Mouse (Mus musculus) bone marrow macrophage, adult 2 months (primary cell): ENCODE results near the gene Ppm1h. TPM values are rescaled to one million over a fixed set of nuclear protein-coding genes. Genes with fewer than 3 reads are reported as not detected.

Experiments used
- H3K27ac ChIP-seq: 2 replicates; pipeline ENCODE4 v1.5.1; 2012; ENCODE audit warnings: low read depth, low read length; ENCODE audit not compliant: insufficient read depth
- H3K4me1 ChIP-seq: 2 replicates; pipeline ENCODE4 v1.6.1; 2012; ENCODE audit warnings: low read length; ENCODE audit not compliant: control insufficient read depth, insufficient read depth
- H3K4me3 ChIP-seq: 2 replicates; pipeline ENCODE4 v1.5.1; 2012; ENCODE audit warnings: mild to moderate bottlenecking, low read length, moderate library complexity; ENCODE audit not compliant: insufficient read depth
- CTCF ChIP-seq: IDR thresholded peaks from 2 replicates; pipeline ENCODE4 v1.5.1; 2012; ENCODE audit warnings: low read depth, mild to moderate bottlenecking, low read length, moderate library complexity
- POLR2A ChIP-seq: IDR thresholded peaks from 2 replicates; pipeline ENCODE4 v1.6.1; 2012; ENCODE audit warnings: mild to moderate bottlenecking, low read depth, low read length, borderline replicate concordance
- polyA plus RNA-seq: library from polyadenylated mRNA; stranded (reverse); fragments of >200 nt; gene quantifications from 2 replicates; pipeline ENCODE4 v1.2.4, GENCODE M21; 2012; ENCODE audit not compliant: missing spikeins, insufficient read depth, insufficient read length

The Ppm1h gene
- polyA plus RNA-seq, 1 experiment: 52.4 TPM

GRCm38 (mm10) chr10:122800732-122801110 lies 122.2 kb downstream of the Ppm1h start:
- H3K4me1 ChIP-seq: peaks cover 25% of the 10 kb centered on the region
- no peak overlapping the region for H3K4me3 ChIP-seq
- peak overlapping the region; percentile 63 for H3K27ac ChIP-seq
- TF ChIP-seq CTCF (no peak), POLR2A (no peak)

DNA sequence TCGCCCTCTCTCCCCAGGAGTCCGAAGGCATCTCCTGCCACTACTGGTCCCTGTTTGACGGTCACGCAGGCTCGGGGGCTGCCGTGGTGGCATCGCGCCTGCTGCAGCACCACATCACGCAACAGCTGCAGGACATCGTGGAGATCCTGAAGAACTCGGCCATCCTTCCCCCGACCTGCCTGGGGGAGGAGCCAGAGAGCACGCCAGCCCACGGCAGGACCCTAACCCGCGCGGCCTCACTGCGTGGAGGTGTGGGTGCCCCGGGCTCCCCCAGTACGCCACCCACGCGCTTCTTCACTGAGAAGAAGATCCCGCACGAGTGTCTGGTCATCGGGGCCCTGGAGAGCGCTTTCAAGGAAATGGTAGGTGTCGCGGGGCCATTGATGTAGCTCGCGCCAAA lies 123.7 kb downstream of the Ppm1h start:
- H3K27ac ChIP-seq: no peak overlapping the region
- no peak for TF ChIP-seq CTCF
- no peak for TF ChIP-seq POLR2A
- peaks cover 33% of the 10 kb centered on the region for H3K4me1 ChIP-seq
- H3K4me3 ChIP-seq: no peak overlapping the region

DNA sequence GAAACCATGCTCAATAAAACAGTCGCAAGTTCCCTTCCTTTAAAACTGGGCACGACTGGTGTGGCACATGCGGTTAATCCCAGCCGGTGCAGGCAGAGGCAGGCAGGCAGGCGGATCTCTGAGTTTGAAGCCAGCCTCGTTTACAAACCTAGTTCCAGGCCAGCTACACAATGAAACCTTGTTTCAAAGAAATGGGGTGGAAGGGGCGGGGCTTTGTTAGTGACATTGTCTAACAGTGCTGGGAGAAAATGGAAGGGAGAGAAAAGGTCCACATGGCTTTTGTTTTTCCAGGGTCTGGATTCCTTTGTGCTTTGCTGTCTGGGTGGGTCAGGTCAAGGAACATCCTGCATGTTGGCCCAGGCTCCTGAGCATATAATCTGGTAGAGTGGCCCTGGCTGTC lies 124.3 kb downstream of the Ppm1h start:
- Histone ChIP-seq H3K4me1 (peaks cover 40% of the 10 kb centered on the region), H3K4me3 (no peak overlapping the region), H3K27ac (no peak overlapping the region)
- TF ChIP-seq CTCF (no peak), POLR2A (no peak)

DNA sequence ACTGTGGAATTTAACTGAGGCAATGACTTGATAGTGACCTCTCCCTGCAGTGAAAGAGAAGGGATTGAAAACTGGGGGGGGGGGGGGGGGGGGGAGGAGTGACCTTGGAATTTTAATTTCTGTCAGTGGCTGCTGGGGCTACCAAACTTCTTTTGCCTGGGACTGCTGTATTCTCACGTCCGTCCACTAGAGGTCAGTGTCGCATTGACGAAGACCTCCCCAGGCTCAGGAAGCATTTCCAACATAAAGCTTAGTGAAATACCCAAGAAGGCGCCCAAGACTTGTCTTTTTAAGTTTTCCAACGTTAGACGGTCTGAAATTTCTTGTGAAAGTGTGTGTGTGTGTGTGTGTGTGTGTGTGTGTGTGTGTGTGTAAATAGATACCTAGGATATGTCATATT lies 125.3 kb downstream of the Ppm1h start:
- Histone ChIP-seq H3K4me1 (peaks cover 45% of the 10 kb centered on the region), H3K4me3 (no peak overlapping the region), H3K27ac (no peak overlapping the region)
- no peak for TF ChIP-seq POLR2A
- peak; percentile 60 for TF ChIP-seq CTCF

- TF ChIP-seq CTCF (no peak), POLR2A (no peak)
- no peak overlapping the region; the same call in 1 of the 2 replicates for H3K27ac ChIP-seq
Observed at GRCm38 (mm10) chr10:122805866-122806265, 127.3 kb downstream of the Ppm1h start.

DNA sequence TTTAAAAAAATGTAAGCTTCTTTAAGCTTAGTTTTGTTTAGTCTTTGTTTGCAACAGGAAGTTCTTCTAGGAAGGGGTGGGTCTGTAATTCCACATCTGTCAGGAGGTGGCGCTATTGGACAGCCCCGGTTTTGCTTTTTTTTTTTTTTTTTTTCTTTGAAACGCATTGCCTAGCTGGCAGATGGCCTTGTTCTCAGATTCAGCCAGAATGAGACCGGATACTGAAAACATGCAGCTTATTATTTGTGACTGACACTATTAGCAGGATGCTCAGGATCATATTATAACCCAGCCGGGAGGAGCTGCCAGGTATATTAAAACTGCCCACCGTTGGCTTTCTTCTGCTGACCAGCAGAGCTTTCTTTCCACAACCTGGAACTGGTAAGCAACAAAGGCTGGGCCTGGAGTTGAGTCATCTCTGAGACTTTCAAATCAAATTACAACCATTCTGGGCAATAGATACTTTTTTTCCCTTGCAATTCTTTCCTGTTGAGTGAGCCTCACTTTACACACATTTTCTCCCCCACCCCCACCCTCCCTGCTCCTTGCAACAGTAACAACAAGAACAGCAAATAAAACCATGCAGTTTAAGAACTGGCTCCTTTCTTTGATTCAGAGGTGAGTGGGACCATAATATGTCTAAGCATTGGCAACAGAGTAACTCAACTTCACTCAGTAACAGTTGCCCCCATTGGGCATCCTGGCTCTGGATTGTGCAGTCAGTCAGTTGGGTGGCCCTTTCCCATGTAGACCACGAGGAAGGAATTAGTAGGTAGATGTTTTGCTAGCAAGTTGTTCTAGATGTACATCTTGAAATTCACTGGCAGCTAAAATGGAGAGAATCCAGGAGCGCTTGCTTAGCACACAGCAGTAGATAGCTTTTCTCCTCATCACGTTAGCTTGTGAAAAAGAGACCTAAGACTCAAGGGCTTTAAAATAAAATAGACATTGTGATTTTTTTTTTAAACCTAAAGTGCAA lies 128.9 kb downstream of the Ppm1h start:
- H3K27ac ChIP-seq: peak overlapping the region; percentile 20; the same call in 1 of the 2 replicates
- H3K4me3 ChIP-seq: no peak overlapping the region
- no peak for TF ChIP-seq POLR2A
- no peak for TF ChIP-seq CTCF

More at GRCm38 (mm10) chr10:122805866-122806265, 127.3 kb downstream of the Ppm1h start:
- Histone ChIP-seq H3K4me1 (peaks cover 29% of the 10 kb centered on the region), H3K4me3 (no peak overlapping the region)

GRCm38 (mm10) chr10:122808186-122808585 lies 129.6 kb downstream of the Ppm1h start:
- H3K4me3 ChIP-seq: no peak overlapping the region
- H3K27ac ChIP-seq: no peak overlapping the region
- peaks cover 19% of the 10 kb centered on the region for H3K4me1 ChIP-seq
- TF ChIP-seq POLR2A: no peak
- TF ChIP-seq CTCF: no peak

More for the DNA sequence above, 128.9 kb downstream of the Ppm1h start:
- H3K4me1 ChIP-seq: peaks cover 19% of the 10 kb centered on the region

DNA sequence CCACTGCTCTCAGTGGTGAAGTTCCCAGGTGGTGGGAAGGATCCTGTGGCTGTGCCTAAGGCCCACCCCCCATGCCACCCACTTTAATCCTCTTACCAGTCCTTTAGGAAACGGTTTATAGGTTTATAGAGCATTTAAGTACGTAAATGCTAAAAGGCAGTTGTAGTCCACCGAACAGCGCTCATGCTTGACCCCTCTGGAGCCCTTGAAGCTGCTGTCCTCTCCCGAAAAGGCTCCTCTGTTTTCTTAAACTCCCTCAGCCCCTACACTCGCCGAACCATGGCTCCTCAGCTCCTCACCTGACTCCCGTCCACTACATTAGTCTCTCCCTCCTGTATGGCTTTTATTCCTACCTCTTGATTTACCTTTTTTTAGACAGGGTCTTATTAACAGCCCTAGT lies 131.3 kb downstream of the Ppm1h start:
- H3K27ac ChIP-seq: no peak overlapping the region
- peaks cover 26% of the 10 kb centered on the region for H3K4me1 ChIP-seq
- no peak for TF ChIP-seq POLR2A
- TF ChIP-seq CTCF: no peak
- H3K4me3 ChIP-seq: no peak overlapping the region

DNA sequence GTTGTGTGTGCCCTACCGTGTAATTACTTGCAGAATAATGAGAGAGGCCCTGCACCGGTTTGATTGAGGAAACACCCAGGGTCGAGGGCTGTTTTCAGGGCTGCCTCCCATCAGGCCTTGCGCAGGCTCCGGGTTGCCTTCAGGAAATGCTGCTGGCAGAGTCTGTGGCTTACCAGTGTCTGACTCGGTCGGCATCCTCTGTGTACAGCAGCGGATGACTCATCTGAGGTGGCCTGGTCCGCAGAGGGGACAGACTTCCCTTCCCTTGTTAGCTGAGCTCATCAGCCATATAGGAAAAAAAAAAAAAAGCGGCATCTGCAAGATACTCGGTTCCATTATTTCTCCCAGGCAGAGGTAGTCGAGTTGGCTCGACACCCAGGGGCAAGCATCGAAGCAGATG lies 136.5 kb downstream of the Ppm1h start:
- H3K4me3 ChIP-seq: peak overlapping the region; percentile 29

DNA sequence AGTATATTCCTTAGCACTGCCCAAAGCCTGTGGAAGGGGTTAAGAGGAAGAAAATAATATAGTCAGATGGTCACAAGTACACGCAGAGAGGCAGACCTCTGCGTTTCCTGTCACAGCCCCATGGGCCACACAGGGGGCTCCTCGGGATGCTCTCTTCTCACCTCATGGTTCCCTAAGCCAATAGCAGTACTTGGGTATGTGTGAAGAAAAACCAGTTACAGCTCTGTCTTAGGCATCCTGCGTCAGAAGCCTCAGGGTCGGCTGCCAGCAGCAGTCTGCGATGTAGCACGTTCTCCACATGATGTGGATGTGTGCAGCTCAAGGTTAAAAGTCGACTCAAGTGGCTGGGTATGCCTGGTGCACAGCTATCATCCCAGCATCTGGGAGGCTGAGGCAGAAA lies 139.2 kb downstream of the Ppm1h start:
- H3K4me3 ChIP-seq: no peak overlapping the region
- peaks cover 35% of the 10 kb centered on the region for H3K4me1 ChIP-seq
- TF ChIP-seq CTCF (no peak), POLR2A (no peak)
- H3K27ac ChIP-seq: peak overlapping the region; percentile 57

More for the DNA sequence above, 136.5 kb downstream of the Ppm1h start:
- Histone ChIP-seq H3K4me1 (peaks cover 35% of the 10 kb centered on the region), H3K27ac (peak overlapping the region; percentile 71)
- no peak for TF ChIP-seq CTCF
